Mouse (Mus musculus) testis, adult 2 months (tissue): ENCODE results near the gene Nrg3.

Experiments used
- CTCF ChIP-seq: fragments of 200-500 bp; IDR thresholded peaks from 2 replicates; pipeline ENCODE4 v1.5.1; 2012; ENCODE audit warnings: low read depth, mild to moderate bottlenecking, inconsistent platforms, low read length, moderate library complexity; ENCODE audit not compliant: control insufficient read depth, insufficient read depth, insufficient replicate concordance
- POLR2A ChIP-seq: fragments of 200-500 bp; IDR thresholded peaks from 2 replicates; pipeline ENCODE4 v1.6.1; 2012; ENCODE audit warnings: low read depth, mild to moderate bottlenecking, inconsistent platforms, low read length, moderate library complexity; ENCODE audit not compliant: control insufficient read depth

DNA sequence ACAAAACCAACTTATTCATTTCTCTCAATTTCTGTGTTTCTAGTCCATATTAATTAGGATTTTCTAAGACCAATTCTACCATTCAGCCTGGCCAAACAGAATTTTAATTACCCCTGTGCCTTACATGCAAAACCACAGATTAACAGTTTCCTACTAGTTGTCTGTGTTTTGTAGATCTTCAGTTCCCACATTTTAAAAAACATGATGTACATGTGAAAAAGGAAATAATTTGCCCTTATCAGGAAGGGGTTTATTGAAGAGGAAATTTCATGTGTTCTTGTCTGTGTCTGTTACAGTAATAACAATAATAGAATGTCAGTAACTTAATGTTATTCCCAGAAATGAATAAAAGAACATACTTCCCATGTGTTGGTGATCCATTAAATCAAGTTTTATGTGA, 939.4 kb downstream of the Nrg3 start:
- TF ChIP-seq CTCF: no peak
- no peak for TF ChIP-seq POLR2A
